Mouse (Mus musculus) lung, adult 2 months (tissue): ENCODE results near the gene Zfp426. TPM values are rescaled to one million over a fixed set of nuclear protein-coding genes. Genes with fewer than 3 reads are reported as not detected.
A peak's percentile ranks its signal among the peaks of the same experiment; 100 is the strongest.

ENCODE experiments used
- DNase-seq: peaks from one replicate; pipeline ENCODE4 v3.0.0; 2022
- H3K4me1 ChIP-seq: fragments of 200-500 bp; 2 replicates; pipeline ENCODE4 v1.6.1; 2011; ENCODE audit warnings: low read length; ENCODE audit not compliant: control insufficient read depth, insufficient read depth
- H3K4me3 ChIP-seq: fragments of 200-500 bp; replicated peaks from 2 replicates; pipeline ENCODE3; 2011; ENCODE audit warnings: low read depth, mild to moderate bottlenecking, control low read depth, low read length; ENCODE audit errors: extremely low read depth
- CTCF ChIP-seq: fragments of 200-500 bp; IDR thresholded peaks from 2 replicates; pipeline ENCODE4 v1.5.1; 2011; ENCODE audit warnings: mild to moderate bottlenecking, low read length, control low read depth; ENCODE audit not compliant: insufficient read depth
- POLR2A ChIP-seq: fragments of 200-500 bp; IDR thresholded peaks from 2 replicates; pipeline ENCODE4 v1.6.1; 2011; ENCODE audit warnings: low read depth, mild to moderate bottlenecking, control low read depth, low read length, borderline replicate concordance; ENCODE audit errors: extremely low read depth
- WGBS: fragments of 180-500 bp; shearing (Covaris S2); methylation state at CpG from one replicate; pipeline ENCODE4 v1.1.7; 2018; 5-methylcytosine and 5-hydroxymethylcytosine counted together
- polyA plus RNA-seq: library from polyadenylated mRNA; depleted of rRNA; stranded (reverse); fragments of >200 nt; gene quantifications from 2 replicates; pipeline ENCODE4 v1.2.3, GENCODE M21; 2012

Gene Zfp426
- polyA plus RNA-seq, 1 experiment = 4.6 TPM

GRCm38 (mm10) chr9:20512714-20513113 lies 20.2 kb upstream of the Zfp426 start:
- TF ChIP-seq POLR2A = no peak
- no peak for TF ChIP-seq CTCF
- Histone ChIP-seq H3K4me1 (peaks cover 11% of the 10 kb centered on the region), H3K4me3 (no peak overlapping the region)
- WGBS = 66% methylated on average over 8 of the region's 8 CpGs
- no peak for DNase-seq

GRCm38 (mm10) chr9:20511645-20512044 lies 19.1 kb upstream of the Zfp426 start:
- TF ChIP-seq POLR2A (no peak), CTCF (no peak)
- WGBS = 80% methylated on average over 4 of the region's 4 CpGs

GRCm38 (mm10) chr9:20510346-20510745 lies 17.8 kb upstream of the Zfp426 start:
- TF ChIP-seq POLR2A = no peak
- TF ChIP-seq CTCF = no peak
- WGBS = 47% methylated on average over 1 of the region's 1 CpGs
- H3K4me3 ChIP-seq = no peak overlapping the region
- no peak for DNase-seq
- H3K4me1 ChIP-seq = peaks cover 13% of the 10 kb centered on the region

More at GRCm38 (mm10) chr9:20511645-20512044, 19.1 kb upstream of the Zfp426 start:
- Histone ChIP-seq H3K4me3 (no peak overlapping the region), H3K4me1 (peaks cover 13% of the 10 kb centered on the region)
- DNase-seq = no peak

GRCm38 (mm10) chr9:20509676-20510075 lies 17.1 kb upstream of the Zfp426 start:
- WGBS = 67% methylated on average over 3 of the region's 3 CpGs

GRCm38 (mm10) chr9:20504801-20505200 lies 12.3 kb upstream of the Zfp426 start:
- no peak for TF ChIP-seq CTCF
- no peak for TF ChIP-seq POLR2A
- 86% methylated on average over 5 of the region's 5 CpGs for WGBS
- Histone ChIP-seq H3K4me3 (no peak overlapping the region), H3K4me1 (peaks cover 2% of the 10 kb centered on the region)
- DNase-seq = no peak

More at GRCm38 (mm10) chr9:20509676-20510075, 17.1 kb upstream of the Zfp426 start:
- TF ChIP-seq CTCF = no peak
- TF ChIP-seq POLR2A = no peak
- no peak for DNase-seq
- Histone ChIP-seq H3K4me1 (peaks cover 13% of the 10 kb centered on the region), H3K4me3 (no peak overlapping the region)

- DNase-seq = peak; percentile 23
- H3K4me3 ChIP-seq = peak overlapping the region; percentile 73
- 3% methylated on average over 9 of the region's 9 CpGs for WGBS
- peaks cover 13% of the 10 kb centered on the region for H3K4me1 ChIP-seq
- TF ChIP-seq POLR2A = no peak
- TF ChIP-seq CTCF = no peak
Measured at GRCm38 (mm10) chr9:20493281-20493680, 735 bp upstream of the Zfp426 start.

GRCm38 (mm10) chr9:20491858-20492526 lies 554 bp downstream of the Zfp426 start:
- H3K4me1 ChIP-seq = peaks cover 13% of the 10 kb centered on the region
- TF ChIP-seq POLR2A (no peak), CTCF (no peak)
- peak overlapping the region; percentile 73 for H3K4me3 ChIP-seq
- DNase-seq = no peak
- WGBS = 5% methylated on average over 20 of the region's 20 CpGs

- WGBS = 88% methylated on average over 5 of the region's 5 CpGs
- H3K4me1 ChIP-seq = peaks cover 13% of the 10 kb centered on the region
- TF ChIP-seq CTCF (no peak), POLR2A (no peak)
- H3K4me3 ChIP-seq = no peak overlapping the region
- DNase-seq = no peak
Measured at GRCm38 (mm10) chr9:20489536-20489935, 3.0 kb downstream of the Zfp426 start.

GRCm38 (mm10) chr9:20479396-20479795 lies 13.2 kb downstream of the Zfp426 start:
- no peak for TF ChIP-seq POLR2A
- no peak for TF ChIP-seq CTCF
- no peaks in the 10 kb centered on the region for H3K4me1 ChIP-seq
- WGBS = 93% methylated on average over 5 of the region's 5 CpGs
- H3K4me3 ChIP-seq = no peak overlapping the region
- no peak for DNase-seq

GRCm38 (mm10) chr9:20476632-20477031 lies 15.9 kb downstream of the Zfp426 start:
- Histone ChIP-seq H3K4me3 (no peak overlapping the region), H3K4me1 (no peaks in the 10 kb centered on the region)
- no peak for TF ChIP-seq POLR2A
- no peak for TF ChIP-seq CTCF
- 97% methylated on average over 1 of the region's 1 CpGs for WGBS
- DNase-seq = no peak
